Mouse (Mus musculus): ENCODE measurements around the gene Isoc2b. TPM values are rescaled to one million over a fixed set of nuclear protein-coding genes. Genes with fewer than 3 reads are reported as not detected.
"Not testable (repeated sequence)": the region's sequence is repeated elsewhere in the genome, so short reads cannot be mapped to it uniquely, and the experiment has no call there.

Isoc2b gene
- polyA plus RNA-seq, 1 experiment: 19.4 TPM

- no peak for DNase-seq (ENCODE audit: low spot score)
These were observed 34.3 kb downstream of the Isoc2b start for GRCm38 (mm10) chr7:4835631-4836327.

- DNase-seq (ENCODE audit: low spot score): no peak
These were observed 39.6 kb downstream of the Isoc2b start for GRCm38 (mm10) chr7:4830476-4830875.

- no peak for DNase-seq (ENCODE audit: low spot score)
These were observed 44.7 kb downstream of the Isoc2b start for GRCm38 (mm10) chr7:4825365-4825764.

GRCm38 (mm10) chr7:4822162-4822907, 47.7 kb downstream of the Isoc2b start:
- DNase-seq (ENCODE audit: low spot score): no peak

- DNase-seq (ENCODE audit: low spot score): no peak
These were observed 48.4 kb downstream of the Isoc2b start for GRCm38 (mm10) chr7:4821690-4822089.

GRCm38 (mm10) chr7:4820925-4821324, 49.1 kb downstream of the Isoc2b start:
- DNase-seq (ENCODE audit: low spot score): not testable (repeated sequence)

GRCm38 (mm10) chr7:4816559-4816958, 53.5 kb downstream of the Isoc2b start:
- DNase-seq (ENCODE audit: low spot score): no peak

- DNase-seq (ENCODE audit: low spot score): no peak
These were observed 56.8 kb downstream of the Isoc2b start for GRCm38 (mm10) chr7:4813105-4813791.

GRCm38 (mm10) chr7:4812303-4813104, 57.6 kb downstream of the Isoc2b start, which contains the start of gene Ube2s:
Gene Ube2s (minus strand): TSS chr7:4812590.
- peak; percentile 97 for DNase-seq (ENCODE audit: low spot score)

- DNase-seq (ENCODE audit: low spot score): no peak
These were observed 58.2 kb downstream of the Isoc2b start for GRCm38 (mm10) chr7:4811842-4812302.

- DNase-seq (ENCODE audit: low spot score): not testable (repeated sequence)
These were observed 58.9 kb downstream of the Isoc2b start for GRCm38 (mm10) chr7:4811131-4811530.

- no peak for DNase-seq (ENCODE audit: low spot score)
These were observed 63.3 kb downstream of the Isoc2b start for GRCm38 (mm10) chr7:4806716-4807115.

GRCm38 (mm10) chr7:4802247-4802646, 67.8 kb downstream of the Isoc2b start:
- DNase-seq (ENCODE audit: low spot score): no peak

GRCm38 (mm10) chr7:4795767-4796433, 74.2 kb downstream of the Isoc2b start:
- DNase-seq (ENCODE audit: low spot score): no peak

Other genes starting within 250 kb of the Isoc2b start
- 15.5 and 19.2 TPM in 2 replicates for gene Tmem86b, start 238.8 kb downstream of the Isoc2b start, polyA plus RNA-seq (2012; rRNA removed)
- 130 and 140 TPM in 2 replicates for gene Ppp6r1, start 211.2 kb downstream of the Isoc2b start, polyA plus RNA-seq (2012; rRNA removed)
- gene Hspbp1, start 185.2 kb downstream of the Isoc2b start, polyA plus RNA-seq (2012; rRNA removed): 33.0 and 33.5 TPM in 2 replicates
- gene Brsk1, start 179.7 kb downstream of the Isoc2b start, polyA plus RNA-seq (2012; rRNA removed): 10.1 and 12.8 TPM in 2 replicates
- 0.99 and 1.1 TPM in 2 replicates for gene Tmem150b, start 145.0 kb downstream of the Isoc2b start, polyA plus RNA-seq (2012; rRNA removed)
- 69.0 and 73.6 TPM in 2 replicates for gene Kmt5c, start 130.1 kb downstream of the Isoc2b start, polyA plus RNA-seq (2012; rRNA removed)
- 40.5 and 61.3 TPM in 2 replicates for gene Cox6b2, start 117.2 kb downstream of the Isoc2b start, polyA plus RNA-seq (2012; rRNA removed)
- 0.06 and 0.08 TPM in 2 replicates for gene Fam71e2, start 99.0 kb downstream of the Isoc2b start, polyA plus RNA-seq (2012; rRNA removed)
- gene Il11, start 87.4 kb downstream of the Isoc2b start, polyA plus RNA-seq (2012; rRNA removed): 0.61 and 0.62 TPM in 2 replicates
- gene Tmem190, start 87.3 kb downstream of the Isoc2b start, polyA plus RNA-seq (2012; rRNA removed): not detected in 2 replicates
- gene Tmem238, start 80.6 kb downstream of the Isoc2b start, polyA plus RNA-seq (2012; rRNA removed): 13.6 and 14.6 TPM in 2 replicates
- 448 and 645 TPM in 2 replicates for gene Rpl28, start 77.4 kb downstream of the Isoc2b start, polyA plus RNA-seq (2012; rRNA removed)
- 115 and 129 TPM in 2 replicates for gene Ube2s, start 57.7 kb downstream of the Isoc2b start, polyA plus RNA-seq (2012; rRNA removed)
- 1.1 and 1.3 TPM in 2 replicates for gene Shisa7, start 25.6 kb downstream of the Isoc2b start, polyA plus RNA-seq (2012; rRNA removed)
- gene Isoc2a, start 6.9 kb upstream of the Isoc2b start, polyA plus RNA-seq (2012; rRNA removed): 17.1 and 21.3 TPM in 2 replicates
- gene Gm36210, start 36.3 kb upstream of the Isoc2b start, polyA plus RNA-seq (2012; rRNA removed): 0.15 and 0.22 TPM in 2 replicates
- 7.7 and 10.1 TPM in 2 replicates for gene Zfp628, start 45.0 kb upstream of the Isoc2b start, polyA plus RNA-seq (2012; rRNA removed)
- 10.6 and 14.1 TPM in 2 replicates for gene Nat14, start 51.8 kb upstream of the Isoc2b start, polyA plus RNA-seq (2012; rRNA removed)
- 10.5 and 12.9 TPM in 2 replicates for gene Ssc5d, start 55.5 kb upstream of the Isoc2b start, polyA plus RNA-seq (2012; rRNA removed)
- gene Sbk2, start 94.1 kb upstream of the Isoc2b start, polyA plus RNA-seq (2012; rRNA removed): 0.29 and 0.46 TPM in 2 replicates
- gene Sbk3, start 100.9 kb upstream of the Isoc2b start, polyA plus RNA-seq (2012; rRNA removed): 0.25 and 0.44 TPM in 2 replicates
- 35.6 and 38.2 TPM in 2 replicates for gene Zfp579, start 125.9 kb upstream of the Isoc2b start, polyA plus RNA-seq (2012; rRNA removed)
- 25.1 and 25.4 TPM in 2 replicates for gene Zfp524, start 144.2 kb upstream of the Isoc2b start, polyA plus RNA-seq (2012; rRNA removed)
- gene Fiz1, start 144.4 kb upstream of the Isoc2b start, polyA plus RNA-seq (2012; rRNA removed): 19.5 and 22.8 TPM in 2 replicates
- gene Gm44973, start 145.2 kb upstream of the Isoc2b start, polyA plus RNA-seq (2012; rRNA removed): 0.25 TPM in 1 of 2 replicates, not detected in the other
- 18.8 and 27.1 TPM in 2 replicates for gene Zfp865, start 150.1 kb upstream of the Isoc2b start, polyA plus RNA-seq (2012; rRNA removed)
- 13.1 and 13.7 TPM in 2 replicates for gene Ccdc106, start 150.3 kb upstream of the Isoc2b start, polyA plus RNA-seq (2012; rRNA removed)
- not detected in 2 replicates for gene 4632433K11Rik, start 163.9 kb upstream of the Isoc2b start, polyA plus RNA-seq (2012; rRNA removed)
- 9.5 and 9.6 TPM in 2 replicates for gene Zfp784, start 168.2 kb upstream of the Isoc2b start, polyA plus RNA-seq (2012; rRNA removed)
- gene Zfp580, start 181.3 kb upstream of the Isoc2b start, polyA plus RNA-seq (2012; rRNA removed): 12.1 and 19.8 TPM in 2 replicates
- gene U2af2, start 191.9 kb upstream of the Isoc2b start, polyA plus RNA-seq (2012; rRNA removed): 160 and 166 TPM in 2 replicates
- 82.8 and 93.1 TPM in 2 replicates for gene Epn1, start 210.0 kb upstream of the Isoc2b start, polyA plus RNA-seq (2012; rRNA removed)
- not detected in 2 replicates for gene Rfpl4, start 246.7 kb upstream of the Isoc2b start, polyA plus RNA-seq (2012; rRNA removed)